Mouse (Mus musculus): Measurements from ENCODE around the gene Gm17334. TPM values are rescaled to one million over a fixed set of nuclear protein-coding genes. Genes with fewer than 3 reads are reported as not detected.
"Not testable (repeated sequence)": the region's sequence is repeated elsewhere in the genome, so short reads cannot be mapped to it uniquely, and the experiment has no call there.

Gene Gm17334
- polyA plus RNA-seq, 1 experiment from 2014 or later = not detected

DNA sequence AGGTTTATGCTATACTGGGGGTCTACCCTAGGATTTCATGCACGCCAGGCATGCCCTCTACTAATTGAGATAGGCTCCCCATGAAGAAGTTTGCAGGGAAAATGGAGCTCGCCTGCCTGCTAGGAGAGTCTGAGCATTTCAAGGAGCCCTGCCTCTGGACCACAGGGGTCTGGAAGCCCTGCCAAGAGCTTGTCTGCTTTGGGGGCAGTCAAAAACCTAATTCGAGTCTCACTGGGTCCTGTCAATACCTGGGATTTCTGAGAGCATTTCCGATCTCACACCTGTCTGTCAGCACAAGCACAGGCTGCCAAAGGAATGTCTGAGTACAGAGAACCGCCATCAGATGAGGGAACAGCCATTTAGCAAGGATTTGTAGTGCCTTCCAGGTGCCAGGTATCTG is 8.4 kb downstream of the Gm17334 start:
- Histone ChIP-seq H3K9me3 (replicated peaks) (no peaks in the 10 kb centered on the region), H3K4me1 (peaks cover 24% of the 10 kb centered on the region), H3K27me3 (peaks cover 67% of the 10 kb centered on the region), H3K4me2 (replicated peaks) (no peak overlapping the region), H3K27ac (no peak overlapping the region), H3K9ac (no peak overlapping the region), H3K36me3 (no peaks in the 10 kb centered on the region), H3K4me3 (no peak overlapping the region)
- ATAC-seq (ENCODE audit: low FRiP score) = no peak
- WGBS = 39% methylated on average over 5 of the region's 5 CpGs

DNA sequence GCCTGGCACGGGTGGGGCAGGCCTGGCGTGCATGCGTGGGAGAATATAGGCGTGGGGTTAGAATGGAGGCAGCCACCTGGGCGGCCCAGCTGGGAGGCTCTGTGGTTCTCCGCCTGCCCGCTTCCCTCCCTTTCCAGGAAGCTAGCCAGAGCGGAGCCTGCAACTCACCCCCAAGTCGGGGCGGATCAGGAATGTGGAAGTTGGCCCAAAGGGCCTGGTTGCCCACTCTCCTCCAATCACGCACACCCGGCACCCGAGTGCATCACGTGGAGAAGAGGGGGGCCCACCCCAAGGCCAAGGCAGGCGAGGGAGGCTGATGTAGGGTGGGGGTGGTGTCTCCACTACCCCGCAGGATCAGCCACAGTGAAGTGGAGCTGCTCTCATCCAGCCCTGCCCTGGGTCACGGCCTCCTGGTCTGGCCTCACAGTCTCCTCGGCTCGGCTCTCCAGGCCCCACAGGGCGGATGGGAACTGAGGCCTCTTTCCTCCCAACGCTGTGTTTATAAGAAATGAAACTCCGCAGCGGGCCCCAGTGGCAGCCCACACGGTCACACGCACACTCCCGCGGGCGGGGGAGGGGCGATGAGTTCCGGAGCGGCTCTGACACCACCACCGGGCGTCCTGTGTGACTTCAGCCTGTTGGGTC is 9.4 kb downstream of the Gm17334 start:
- Histone ChIP-seq H3K4me1 (peaks cover 29% of the 10 kb centered on the region), H3K4me3 (peak overlapping the region; percentile 31)

DNA sequence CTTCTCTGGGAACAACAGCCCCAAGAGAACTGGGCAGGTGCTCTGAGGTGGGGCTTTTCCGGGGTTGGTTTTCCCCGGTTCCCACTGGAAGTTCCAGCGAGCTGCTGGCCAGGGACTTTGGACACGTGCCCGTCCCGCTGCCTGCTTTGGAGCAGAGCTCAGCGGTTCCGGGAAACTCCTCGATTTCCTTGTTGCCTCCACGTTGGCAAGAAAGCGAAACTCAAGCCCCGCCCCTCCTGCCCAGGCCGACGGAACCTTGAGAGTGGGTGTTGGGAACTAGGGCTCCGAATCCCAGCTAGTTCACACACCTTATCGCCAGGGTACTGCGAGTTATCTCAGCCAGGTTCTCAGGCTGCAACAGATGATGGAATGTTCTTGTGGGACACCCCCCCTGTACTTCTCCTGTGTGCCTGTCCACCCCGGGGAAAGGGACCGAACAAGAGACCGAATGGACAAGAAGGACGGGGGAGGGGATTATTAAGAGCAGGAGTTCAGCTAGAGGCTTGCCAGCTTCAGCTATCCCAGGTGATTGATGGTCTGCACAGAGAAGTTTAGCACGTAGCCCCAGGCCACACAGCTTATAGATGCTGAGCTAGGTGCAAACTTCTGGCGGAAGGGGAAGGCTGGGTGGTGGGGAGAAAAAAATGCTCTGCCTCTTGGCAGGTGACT is 10.0 kb downstream of the Gm17334 start:
- Histone ChIP-seq H3K4me1 (peaks cover 29% of the 10 kb centered on the region), H3K36me3 (no peaks in the 10 kb centered on the region), H3K4me2 (replicated peaks) (peak overlapping the region; percentile 62), H3K4me3 (peak overlapping the region; percentile 31), H3K9ac (peak overlapping the region; percentile 48; the same call in 1 of the 2 replicates), H3K9me3 (replicated peaks) (no peaks in the 10 kb centered on the region), H3K27me3 (peaks cover 59% of the 10 kb centered on the region), H3K27ac (no peak overlapping the region)
- no peak; the same call in 1 of the 2 replicates for ATAC-seq (ENCODE audit: low FRiP score)
- 6% methylated on average over 23 of the region's 23 CpGs for WGBS

More for the DNA sequence above, 9.4 kb downstream of the Gm17334 start:
- Histone ChIP-seq H3K4me2 (replicated peaks) (peak overlapping the region; percentile 62), H3K36me3 (no peaks in the 10 kb centered on the region), H3K9me3 (replicated peaks) (no peaks in the 10 kb centered on the region), H3K27me3 (peaks cover 63% of the 10 kb centered on the region), H3K9ac (peak overlapping the region; percentile 48), H3K27ac (peak overlapping the region; percentile 49; the same call in 1 of the 2 replicates)
- peak; percentile 64 for ATAC-seq (ENCODE audit: low FRiP score)
- WGBS = 3% methylated on average over 31 of the region's 33 CpGs

DNA sequence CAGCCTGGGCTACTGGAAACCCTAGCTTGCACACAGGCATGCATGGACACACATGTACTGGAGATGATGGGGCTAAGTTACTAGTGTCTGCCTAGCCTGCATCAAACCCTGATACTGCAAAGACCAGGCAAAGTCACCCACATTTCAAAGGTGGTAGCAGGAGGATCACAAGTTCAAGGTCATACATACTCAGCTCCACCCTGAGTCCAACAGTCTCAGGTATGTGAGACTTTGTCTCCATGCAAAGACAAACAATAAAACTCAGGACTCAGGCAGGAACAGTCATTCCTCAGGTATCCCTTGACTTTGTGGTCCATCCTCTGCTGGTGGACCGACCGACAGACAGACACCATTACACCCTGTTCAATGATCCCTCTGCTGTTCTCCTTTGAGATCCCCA is 10.6 kb downstream of the Gm17334 start:
- no peak overlapping the region for H3K27ac ChIP-seq
- WGBS = 73% methylated on average over 2 of the region's 2 CpGs
- peak overlapping the region; percentile 62 for H3K4me2 ChIP-seq (replicated peaks)
- H3K9ac ChIP-seq = no peak overlapping the region
- H3K4me1 ChIP-seq = peaks cover 29% of the 10 kb centered on the region
- no peak for ATAC-seq (ENCODE audit: low FRiP score)
- peaks cover 59% of the 10 kb centered on the region for H3K27me3 ChIP-seq
- H3K9me3 ChIP-seq (replicated peaks) = no peaks in the 10 kb centered on the region
- H3K4me3 ChIP-seq = peak overlapping the region; percentile 31; the same call in 1 of the 2 replicates
- no peaks in the 10 kb centered on the region for H3K36me3 ChIP-seq

DNA sequence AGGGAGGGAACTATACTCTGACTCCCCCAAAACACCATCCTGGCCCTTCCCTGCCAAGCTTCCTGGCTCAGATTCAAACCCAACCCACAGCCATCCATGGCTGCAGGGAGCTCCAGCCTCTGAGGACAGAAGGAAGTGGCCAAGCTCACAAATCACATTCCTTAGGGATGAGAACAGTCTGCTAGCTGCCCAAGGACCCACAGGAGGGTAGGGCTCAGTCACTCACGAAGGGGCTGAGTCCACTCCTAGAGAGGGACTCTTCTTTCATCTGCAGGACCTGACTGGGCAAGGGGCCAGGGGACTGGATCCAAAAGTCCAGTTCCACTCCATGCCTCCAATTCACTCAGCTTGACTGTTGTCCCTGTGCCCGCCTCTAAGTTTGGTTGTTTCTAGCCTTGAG is 11.2 kb downstream of the Gm17334 start:
- peaks cover 56% of the 10 kb centered on the region for H3K27me3 ChIP-seq

DNA sequence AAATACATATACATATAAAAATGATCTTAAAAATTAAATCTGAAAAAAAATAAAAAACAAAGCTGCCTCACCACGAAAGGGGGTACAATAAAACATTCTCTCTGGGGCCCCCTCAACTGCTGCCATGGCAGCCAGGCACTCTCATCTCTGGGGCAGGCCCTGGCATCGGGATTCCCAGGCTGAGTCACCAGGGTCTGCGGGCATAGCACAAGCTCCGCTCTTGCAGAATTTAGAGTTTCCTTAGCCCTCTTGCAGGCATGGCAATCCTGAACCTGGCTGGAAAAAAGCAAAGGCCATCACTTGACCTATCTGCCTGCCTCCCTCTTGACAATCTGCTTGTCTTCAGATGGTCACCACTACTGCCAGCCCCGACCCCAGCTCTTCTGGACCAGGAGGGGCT is 11.7 kb downstream of the Gm17334 start:
- Histone ChIP-seq H3K27me3 (peaks cover 56% of the 10 kb centered on the region), H3K27ac (no peak overlapping the region), H3K9ac (no peak overlapping the region), H3K9me3 (replicated peaks) (no peaks in the 10 kb centered on the region), H3K4me3 (no peak overlapping the region), H3K4me2 (replicated peaks) (no peak overlapping the region), H3K4me1 (peaks cover 29% of the 10 kb centered on the region), H3K36me3 (no peaks in the 10 kb centered on the region)
- 74% methylated on average over 5 of the region's 5 CpGs for WGBS
- no peak for ATAC-seq (ENCODE audit: low FRiP score)

More for the DNA sequence above, 11.2 kb downstream of the Gm17334 start:
- no peak overlapping the region for H3K4me3 ChIP-seq
- 62% methylated on average over 2 of the region's 2 CpGs for WGBS
- H3K36me3 ChIP-seq = no peaks in the 10 kb centered on the region
- ATAC-seq (ENCODE audit: low FRiP score) = no peak
- H3K4me1 ChIP-seq = peaks cover 29% of the 10 kb centered on the region
- no peaks in the 10 kb centered on the region for H3K9me3 ChIP-seq (replicated peaks)
- H3K9ac ChIP-seq = no peak overlapping the region
- H3K27ac ChIP-seq = no peak overlapping the region
- no peak overlapping the region for H3K4me2 ChIP-seq (replicated peaks)

DNA sequence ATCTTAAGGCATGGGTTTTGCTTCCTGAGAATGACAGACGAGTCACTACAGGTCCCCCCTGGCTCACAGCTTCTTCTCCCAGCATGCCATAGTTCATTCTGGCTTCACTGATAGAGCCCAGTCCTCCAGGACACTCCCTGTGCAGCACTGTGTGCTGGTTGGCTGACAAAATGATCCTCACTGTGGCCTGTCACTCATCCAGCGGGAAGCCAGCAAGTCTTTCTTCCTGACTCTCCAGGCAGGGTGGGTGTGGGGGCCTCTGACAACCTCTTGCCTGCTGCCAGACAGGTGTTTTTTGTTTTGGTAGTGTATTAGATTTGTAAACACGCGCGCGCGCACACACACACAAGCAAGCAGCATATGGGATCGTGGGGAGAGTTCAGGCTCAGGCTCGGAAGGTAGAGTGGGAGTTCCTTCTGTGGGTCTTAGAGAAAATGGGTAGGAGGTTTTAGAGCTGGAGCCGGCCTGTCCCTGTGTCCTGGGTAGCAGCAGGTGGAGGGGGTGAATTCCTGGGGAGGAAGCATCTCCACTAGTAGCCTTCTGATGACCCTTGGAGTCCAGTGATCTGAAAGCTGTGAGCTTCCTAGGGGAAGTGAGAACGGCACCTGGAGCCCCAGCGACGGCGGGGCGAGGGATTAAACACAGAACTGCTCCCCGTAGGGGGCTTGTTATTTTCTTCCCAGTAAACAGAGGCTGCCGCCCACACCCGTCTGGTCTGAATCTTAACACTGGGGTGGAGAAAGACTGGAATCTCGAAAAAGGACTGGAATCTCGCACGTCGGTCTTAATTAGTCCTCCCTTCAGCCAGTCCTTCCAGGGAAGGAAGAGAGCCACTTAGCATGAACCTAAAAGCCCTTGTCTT is 13.2 kb downstream of the Gm17334 start:
- H3K27me3 ChIP-seq = peaks cover 50% of the 10 kb centered on the region
- WGBS = 4% methylated on average over 22 of the region's 22 CpGs
- no peak for ATAC-seq (ENCODE audit: low FRiP score)

DNA sequence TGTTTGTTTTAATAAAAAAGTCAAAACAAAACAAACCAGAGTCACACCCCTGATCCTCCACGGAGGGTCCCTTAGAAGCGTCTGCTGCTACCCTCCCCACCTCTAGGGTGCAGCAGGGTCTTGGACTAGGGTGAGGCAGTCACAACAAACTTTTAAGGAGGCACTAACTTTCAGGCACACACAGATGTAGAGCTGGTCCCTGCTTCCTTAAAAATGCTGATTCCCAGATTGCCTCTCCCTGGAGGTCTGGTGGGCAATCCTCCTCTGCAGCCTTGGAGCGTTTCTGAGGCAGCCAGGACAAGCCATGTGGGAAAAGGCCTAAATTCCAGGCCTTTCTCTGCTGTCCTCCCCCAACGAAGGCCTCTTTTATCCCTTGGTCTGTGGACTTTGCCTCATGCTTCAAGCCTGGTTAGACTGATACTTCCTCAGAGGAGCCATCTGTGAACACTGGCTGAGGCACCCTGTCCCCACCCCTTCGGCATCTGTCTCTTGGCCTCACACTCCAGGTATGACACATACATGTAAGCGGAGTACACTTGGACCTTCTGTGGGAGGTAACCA is 14.1 kb downstream of the Gm17334 start:
- H3K4me2 ChIP-seq (replicated peaks) = no peak overlapping the region
- no peaks in the 10 kb centered on the region for H3K9me3 ChIP-seq (replicated peaks)
- H3K4me1 ChIP-seq = peaks cover 26% of the 10 kb centered on the region
- H3K4me3 ChIP-seq = no peak overlapping the region
- H3K36me3 ChIP-seq = no peaks in the 10 kb centered on the region
- peaks cover 48% of the 10 kb centered on the region for H3K27me3 ChIP-seq
- H3K27ac ChIP-seq = no peak overlapping the region
- no peak overlapping the region for H3K9ac ChIP-seq
- 44% methylated on average over 6 of the region's 6 CpGs for WGBS
- no peak for ATAC-seq (ENCODE audit: low FRiP score)

More for the DNA sequence above, 13.2 kb downstream of the Gm17334 start:
- Histone ChIP-seq H3K9me3 (replicated peaks) (no peaks in the 10 kb centered on the region), H3K4me2 (replicated peaks) (peak overlapping the region; percentile 21; the same call in 1 of the 2 replicates), H3K9ac (no peak overlapping the region), H3K4me1 (peaks cover 29% of the 10 kb centered on the region), H3K36me3 (no peaks in the 10 kb centered on the region), H3K4me3 (no peak overlapping the region), H3K27ac (no peak overlapping the region)

DNA sequence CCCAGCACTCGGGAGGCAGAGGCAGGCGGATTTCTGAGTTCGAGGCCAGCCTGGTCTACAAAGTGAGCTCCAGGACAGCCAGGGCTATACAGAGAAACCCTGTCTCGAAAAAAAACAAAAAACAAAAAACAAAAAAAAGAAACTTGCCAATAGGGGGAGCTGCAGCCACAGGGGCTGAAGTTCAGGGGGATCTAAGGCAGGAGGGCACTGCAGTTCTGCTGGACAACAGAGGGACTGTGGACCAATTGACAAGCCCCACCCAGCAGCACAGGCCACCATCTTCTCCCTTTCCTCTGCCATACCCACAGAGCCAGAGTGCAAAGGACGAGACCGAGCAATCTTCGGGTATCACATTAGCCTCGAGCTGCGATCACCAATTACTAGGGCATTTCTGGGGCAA is 15.0 kb downstream of the Gm17334 start:
- H3K27ac ChIP-seq; H3K4me3 ChIP-seq; H3K9ac ChIP-seq; H3K36me3 ChIP-seq; H3K9me3 ChIP-seq (replicated peaks); H3K4me2 ChIP-seq (replicated peaks); ATAC-seq (ENCODE audit: low FRiP score): not testable (repeated sequence)
- H3K4me1 ChIP-seq = peaks cover 18% of the 10 kb centered on the region
- H3K27me3 ChIP-seq = peaks cover 40% of the 10 kb centered on the region
- 78% methylated on average over 9 of the region's 9 CpGs for WGBS

DNA sequence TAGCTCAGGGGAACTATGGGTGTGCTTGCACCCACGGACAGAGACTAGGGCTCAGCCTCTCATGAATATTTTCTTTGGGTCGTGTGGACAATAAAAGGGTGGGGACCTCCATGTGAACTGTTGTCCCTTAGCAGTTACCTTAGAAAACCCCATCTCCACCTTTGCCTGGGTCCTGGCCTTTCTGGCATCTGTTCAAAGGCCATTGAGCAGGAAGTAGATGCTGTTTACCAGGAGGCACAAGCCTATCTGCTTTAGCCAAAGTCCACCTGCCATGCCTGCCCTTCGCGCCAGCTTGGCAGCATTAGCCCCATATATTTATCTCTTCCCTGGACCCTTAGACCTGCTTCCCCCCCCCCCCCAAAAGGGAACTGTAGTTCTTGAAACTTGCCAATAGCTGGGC is 15.4 kb downstream of the Gm17334 start:
- H3K36me3 ChIP-seq = no peaks in the 10 kb centered on the region
- H3K27me3 ChIP-seq = peaks cover 36% of the 10 kb centered on the region
- 90% methylated on average over 4 of the region's 4 CpGs for WGBS
- no peak overlapping the region for H3K27ac ChIP-seq
- no peak for ATAC-seq (ENCODE audit: low FRiP score)
- H3K4me3 ChIP-seq = no peak overlapping the region
- no peak overlapping the region for H3K4me2 ChIP-seq (replicated peaks)
- H3K9ac ChIP-seq = no peak overlapping the region
- H3K9me3 ChIP-seq (replicated peaks) = no peaks in the 10 kb centered on the region
- H3K4me1 ChIP-seq = peaks cover 14% of the 10 kb centered on the region

DNA sequence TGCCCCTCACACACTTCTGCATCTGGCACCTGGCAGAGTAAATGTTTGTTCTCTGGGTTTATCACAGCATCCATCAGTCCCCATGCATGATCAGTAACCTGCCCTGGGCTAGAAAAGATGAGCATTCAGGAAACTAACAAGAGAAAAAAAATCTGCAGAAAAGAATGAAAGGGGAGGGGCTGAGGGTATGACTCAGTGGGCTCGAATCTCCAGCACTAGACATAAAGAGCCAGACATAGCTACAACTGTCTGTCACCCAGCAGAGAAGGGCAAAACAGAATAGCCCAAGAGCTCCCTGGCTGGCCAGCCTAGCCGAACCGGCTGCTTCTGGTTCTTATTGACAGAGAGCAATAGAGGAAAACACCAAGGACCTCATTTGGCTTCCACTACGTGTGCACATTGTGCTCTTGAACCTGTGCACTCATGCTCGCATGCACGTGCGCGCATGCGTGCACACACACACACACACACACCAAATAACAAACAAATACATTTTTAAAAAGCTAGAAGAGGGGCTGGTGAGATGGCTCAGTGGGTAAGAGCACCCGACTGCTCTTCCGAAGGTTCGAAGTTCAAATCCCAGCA is 17.9 kb downstream of the Gm17334 start:
- WGBS = 82% methylated on average over 12 of the region's 12 CpGs

More for the DNA sequence above, 17.9 kb downstream of the Gm17334 start:
- no peak overlapping the region for H3K4me3 ChIP-seq
- H3K27ac ChIP-seq = no peak overlapping the region
- no peak overlapping the region for H3K9ac ChIP-seq
- no peaks in the 10 kb centered on the region for H3K9me3 ChIP-seq (replicated peaks)
- peaks cover 11% of the 10 kb centered on the region for H3K27me3 ChIP-seq
- H3K36me3 ChIP-seq = no peaks in the 10 kb centered on the region
- ATAC-seq (ENCODE audit: low FRiP score) = no peak
- peaks cover 11% of the 10 kb centered on the region for H3K4me1 ChIP-seq
- no peak overlapping the region for H3K4me2 ChIP-seq (replicated peaks)

Measured in hindbrain, embryonic 12.5 days (tissue).